9 mouse cellular contexts compared by ENCODE assay signal in genomic region chr5:111291639-111292038, GRCm38 (mm10). TPM values are rescaled to one million over a fixed set of nuclear protein-coding genes. Genes with fewer than 3 reads are reported as not detected.
DNase-seq lines count a peak whose midpoint lies in the region; ATAC-seq and TF ChIP-seq lines count a peak whose summit lies in the region.
"Had no signal": no experiment of that assay in that cellular context is flagged by ENCODE, and none has a peak within 500 bp of the region (broad histone marks: within the 10 kb centered on the region; RNA-seq: fewer than 3 reads in every experiment).

No protein-coding gene starts in this region.

- H3K79me2 ChIP-seq in heart, adult 2 months (replicated peaks; ENCODE audit: control insufficient read depth, insufficient read depth, low read length): no peaks in the 10 kb centered on the region

- H3K4me2 ChIP-seq in heart, embryonic 14.5 days (ENCODE audit: low read length): peak overlapping the region; percentile 37
- peak overlapping the region; percentile 22; the same call in 1 of the 2 replicates for H3K4me2 ChIP-seq in hindbrain, embryonic 12.5 days (replicated peaks)

- no peak for TF ChIP-seq CTCF in heart, adult 2 months (IDR thresholded peaks at IDR 0.05)

- peaks cover 3% of the 10 kb centered on the region; the same call in 1 of the 2 replicates for H3K36me3 ChIP-seq in heart, embryonic 14.5 days (ENCODE audit: control insufficient read depth, insufficient read depth, low read length)
- no peaks in the 10 kb centered on the region for H3K36me3 ChIP-seq in heart, adult 2 months (ENCODE audit: control insufficient read depth, insufficient read depth, low read length)
- H3K36me3 ChIP-seq in hindbrain, embryonic 12.5 days: peaks cover 7% of the 10 kb centered on the region

- no peak overlapping the region for H3K27ac ChIP-seq in heart, embryonic 14.5 days (replicated peaks in 1 of 2; ENCODE audit: control insufficient read depth in 1 of 2, insufficient read depth in 1 of 2, low read depth in 2 of 2, low read length in 2 of 2)
- H3K27ac ChIP-seq in heart, adult 2 months: no peak overlapping the region
- no peak overlapping the region for H3K27ac ChIP-seq in hindbrain, embryonic 12.5 days
- H3K27ac ChIP-seq: liver, embryonic 14.5 days had no signal

- TF ChIP-seq POLR2A in heart, adult 2 months (IDR thresholded peaks at IDR 0.05; ENCODE audit: insufficient read depth, low read depth, low read length): no peak

- no peaks in the 10 kb centered on the region for H3K27me3 ChIP-seq in heart, embryonic 14.5 days (ENCODE audit: control insufficient read depth, insufficient read depth, low read length)
- H3K27me3 ChIP-seq in heart, adult 2 months (ENCODE audit: control insufficient read depth, insufficient read depth, low read length): no peaks in the 10 kb centered on the region
- no peaks in the 10 kb centered on the region for H3K27me3 ChIP-seq in hindbrain, embryonic 12.5 days

- TF ChIP-seq EP300 in heart, adult 2 months (IDR thresholded peaks at IDR 0.05; ENCODE audit: insufficient read depth, low read depth, low read length): no peak

- DNase-seq in heart, adult 2 months: no peak
- DNase-seq in brain, adult 2 months (ENCODE audit: low read depth, low spot score): peak; percentile 92
- peak; percentile 25 for DNase-seq in mesoderm, embryonic 11.5 days (ENCODE audit: low read depth, low spot score)
- DNase-seq in urinary bladder, postnatal 25 days (ENCODE audit: low spot score): no peak
- no peak for DNase-seq in kidney, adult 9 months
- no peak for DNase-seq in c-Kit-positive CD71-positive TER-119-positive erythroid progenitor cells, embryonic 14.5 days (ENCODE audit: low spot score)

- no peaks in the 10 kb centered on the region for H3K9me3 ChIP-seq in heart, embryonic 14.5 days (ENCODE audit: control insufficient read depth, low read length)
- H3K9me3 ChIP-seq in hindbrain, embryonic 12.5 days (replicated peaks): no peaks in the 10 kb centered on the region

- ATAC-seq in heart, embryonic 14.5 days (ENCODE audit: insufficient number of reproducible peaks, insufficient read depth, low FRiP score, low read depth): no peak
- ATAC-seq in hindbrain, embryonic 12.5 days (ENCODE audit: low FRiP score): no peak

- 39% methylated on average over 10 of the region's 10 CpGs for WGBS in heart, embryonic 14.5 days
- WGBS in heart, adult 2 months: 34% methylated on average over 10 of the region's 10 CpGs
- 58% methylated on average over 10 of the region's 10 CpGs for WGBS in hindbrain, embryonic 12.5 days

- no peak overlapping the region for H3K9ac ChIP-seq in heart, embryonic 14.5 days (ENCODE audit: low read length)
- H3K9ac ChIP-seq in heart, adult 2 months (ENCODE audit: low read depth, low read length): no peak overlapping the region
- H3K9ac ChIP-seq in hindbrain, embryonic 12.5 days: no peak overlapping the region
- H3K9ac ChIP-seq: liver, embryonic 14.5 days had no signal

- intact Hi-C loops in heart, adult 2 months (cut with DNase I): no loop called here

- no peaks in the 10 kb centered on the region for H3K4me1 ChIP-seq in heart, embryonic 14.5 days (ENCODE audit: control insufficient read depth in 2 of 2, insufficient read depth in 2 of 2, low read length in 2 of 2)
- no peaks in the 10 kb centered on the region for H3K4me1 ChIP-seq in heart, adult 2 months (ENCODE audit: control insufficient read depth, insufficient read depth, low read length)
- H3K4me1 ChIP-seq in hindbrain, embryonic 12.5 days: no peaks in the 10 kb centered on the region

- H3K4me3 ChIP-seq in heart, embryonic 14.5 days (ENCODE audit: control insufficient read depth in 1 of 2, insufficient read depth in 1 of 2, low read depth in 1 of 2, low read length in 2 of 2): no peak overlapping the region
- H3K4me3 ChIP-seq in heart, adult 2 months: no peak overlapping the region
- no peak overlapping the region for H3K4me3 ChIP-seq in hindbrain, embryonic 12.5 days

RNA-seq across cellular contexts. Expression of gene Pitpnb, which starts 38.9 kb away (rescaled TPM):
- polyA plus RNA-seq in heart, embryonic 14.5 days (2014; fragmentation: Nextera tagmentation; extraction: Ambion mirVana): 75.7 and 79.2 TPM in 2 replicates
- 10 to 100 TPM; 39.4 to 41.9 TPM for total RNA-seq in heart, adult 2 months (2021)
- polyA plus RNA-seq in heart, adult 2 months (2012; rRNA removed): 32.4 and 41.1 TPM in 2 replicates
- 100 and 111 TPM in 2 replicates for polyA plus RNA-seq in hindbrain, embryonic 12.5 days (2016; fragmentation: Nextera tagmentation; extraction: Ambion mirVana)

Comparison
In these comparisons a context has a peak if more than half of its experiments do, and no peak if none do; other contexts are left out.
1. DNase-seq: peak in brain, adult 2 months (single experiment) and mesoderm, embryonic 11.5 days (single experiment); none in heart, adult 2 months (0 of 2), urinary bladder, postnatal 25 days (single experiment), kidney, adult 9 months (single experiment) and c-Kit-positive CD71-positive TER-119-positive erythroid progenitor cells, embryonic 14.5 days (single experiment).